Mouse (Mus musculus) frontal cortex, adult (tissue): ENCODE results near the gene Tbck.

ENCODE experiments used
- ATAC-seq: cut with Nextera tagmentation; 2 replicates; pipeline ENCODE4 v1.9.2; 2017; ENCODE audit warnings: mild to moderate bottlenecking, moderate library complexity, mixed read lengths; ENCODE audit not compliant: low TSS enrichment

The Tbck gene

GRCm38 (mm10) chr3:132766033-132766726, 82.2 kb downstream of the Tbck start:
- ATAC-seq = no peak

- ATAC-seq = no peak
Measured at GRCm38 (mm10) chr3:132772054-132772453, 88.1 kb downstream of the Tbck start.

GRCm38 (mm10) chr3:132776686-132777085, 92.7 kb downstream of the Tbck start:
- ATAC-seq = no peak

GRCm38 (mm10) chr3:132781103-132781502, 97.2 kb downstream of the Tbck start:
- peak; percentile 65 for ATAC-seq

- ATAC-seq = peak; percentile 71
Measured at GRCm38 (mm10) chr3:132783087-132783486, 99.1 kb downstream of the Tbck start.

- ATAC-seq = no peak
Measured at GRCm38 (mm10) chr3:132784732-132785131, 100.8 kb downstream of the Tbck start.

GRCm38 (mm10) chr3:132786690-132787089, 102.7 kb downstream of the Tbck start:
- ATAC-seq = no peak

GRCm38 (mm10) chr3:132787775-132788174, 103.8 kb downstream of the Tbck start:
- ATAC-seq = no peak

- ATAC-seq = no peak
Measured at GRCm38 (mm10) chr3:132791140-132791539, 107.2 kb downstream of the Tbck start.

- no peak for ATAC-seq
Measured at GRCm38 (mm10) chr3:132800196-132800595, 116.3 kb downstream of the Tbck start.

- no peak for ATAC-seq
Measured at GRCm38 (mm10) chr3:132801910-132802309, 118.0 kb downstream of the Tbck start.

- ATAC-seq = no peak
Measured at GRCm38 (mm10) chr3:132807888-132808579, 124.1 kb downstream of the Tbck start.

- peak; percentile 96 for ATAC-seq
Measured at GRCm38 (mm10) chr3:132808951-132809350, 125.0 kb downstream of the Tbck start.

- ATAC-seq = no peak
Measured at GRCm38 (mm10) chr3:132811791-132812190, 127.8 kb downstream of the Tbck start.

GRCm38 (mm10) chr3:132812356-132812755, 128.4 kb downstream of the Tbck start:
- ATAC-seq = no peak

GRCm38 (mm10) chr3:132813147-132813546, 129.2 kb downstream of the Tbck start:
- no peak for ATAC-seq

GRCm38 (mm10) chr3:132813706-132814497, 130.0 kb downstream of the Tbck start:
- ATAC-seq = no peak

GRCm38 (mm10) chr3:132814791-132815496, 131.0 kb downstream of the Tbck start:
- ATAC-seq = no peak

GRCm38 (mm10) chr3:132815497-132816326, 131.8 kb downstream of the Tbck start:
- ATAC-seq = no peak

- no peak for ATAC-seq
Measured at GRCm38 (mm10) chr3:132819408-132819807, 135.5 kb downstream of the Tbck start.
